Mouse (Mus musculus) heart, embryonic 12.5 days (tissue): Measurements from ENCODE around the gene Ythdc1. TPM values are rescaled to one million over a fixed set of nuclear protein-coding genes. Genes with fewer than 3 reads are reported as not detected.

Experiments
- polyA plus RNA-seq: library from polyadenylated mRNA; unstranded; fragments of >200 nt; fragmentation: Nextera tagmentation; extraction: Ambion mirVana; gene quantifications from 2 replicates; pipeline ENCODE4 v1.2.1, GENCODE M21; 2016

Gene Ythdc1
- polyA plus RNA-seq, 1 experiment from 2014 or later: 29.5 TPM

Other genes with a start within 250 kb of the Ythdc1 start
- gene Tmprss11f, start 171.8 kb upstream of the Ythdc1 start, polyA plus RNA-seq: not detected in 2 replicates
- gene Tmprss11b, start 127.9 kb upstream of the Ythdc1 start, polyA plus RNA-seq: not detected in 2 replicates
- gene Tmprss11e, start 58.4 kb upstream of the Ythdc1 start, polyA plus RNA-seq: not detected in 2 replicates
- gene Ugt2b34, start 102.7 kb downstream of the Ythdc1 start, polyA plus RNA-seq: 0.10 and 0.46 TPM in 2 replicates
- gene Ugt2b1, start 122.3 kb downstream of the Ythdc1 start, polyA plus RNA-seq: not detected in 2 replicates
- gene Ugt2b35, start 196.6 kb downstream of the Ythdc1 start, polyA plus RNA-seq: not detected in 2 replicates